Mouse (Mus musculus): ENCODE measurements around the gene Gja8.

- no peak for TF ChIP-seq CTCF (IDR thresholded peaks at IDR 0.05; ENCODE audit: extremely low read depth, insufficient read length, insufficient replicate concordance, low read depth, low read length)
- no peak for TF ChIP-seq POLR2A (IDR thresholded peaks at IDR 0.05; ENCODE audit: low read depth, low read length)
Observed at GRCm38 (mm10) chr3:96881557-96881956, 44.3 kb downstream of the Gja8 start.
